22 mouse cellular contexts compared by ENCODE assay signal in genomic region chr11:109583986-109584385, GRCm38 (mm10). TPM values are rescaled to one million over a fixed set of nuclear protein-coding genes. Genes with fewer than 3 reads are reported as not detected.
DNase-seq lines count a peak whose midpoint lies in the region; ATAC-seq lines count a peak whose summit lies in the region.
"Had no signal": no experiment of that assay in that cellular context is flagged by ENCODE, and none has a peak within 500 bp of the region (broad histone marks: within the 10 kb centered on the region; RNA-seq: fewer than 3 reads in every experiment).

No protein-coding gene starts in this region.

- 18% methylated on average over 14 of the region's 14 CpGs for WGBS in liver, embryonic 15.5 days (ENCODE audit: insufficient replicate concordance)

- peak; percentile 32 for DNase-seq in CD4-positive, CD25-positive, alpha-beta regulatory T cell, adult 2 months (ENCODE audit: low read depth, low spot score)
- peak; percentile 34 for DNase-seq in thymus, postnatal 4 days
- DNase-seq in thymus, postnatal 25 days = no peak
- no peak for DNase-seq in heart, postnatal 36 days
- DNase-seq in kidney, postnatal 36 days = no peak
- no peak for DNase-seq in urinary bladder, postnatal 36 days (ENCODE audit: low spot score in 2 of 2)
- DNase-seq: cerebellum, adult 11-12 months; cerebellum, postnatal 36 days; gastrocnemius, postnatal 14 days; heart, adult 18-20 months; heart, postnatal 4 days; kidney, adult 9 months; kidney, postnatal 4 days; layer of hippocampus, adult 9-11 months; lung, adult 2 months; thymus, postnatal 14 days had no signal

- H3K4me3 ChIP-seq in liver, embryonic 15.5 days (replicated peaks) = no peak overlapping the region
- H3K4me3 ChIP-seq: erythroblast, embryonic 14.5 days; forebrain, embryonic 13.5 days; stomach, embryonic 15.5 days had no signal

- H3K27ac ChIP-seq in liver, embryonic 15.5 days (replicated peaks) = peak overlapping the region; percentile 70; the same call in 1 of the 2 replicates
- H3K27ac ChIP-seq: forebrain, embryonic 13.5 days; stomach, embryonic 15.5 days had no signal

- H3K4me1 ChIP-seq in liver, embryonic 15.5 days (replicated peaks) = peaks cover 45% of the 10 kb centered on the region
- H3K4me1 ChIP-seq: forebrain, embryonic 13.5 days had no signal

- H3K36me3 ChIP-seq in liver, embryonic 15.5 days (replicated peaks) = peaks cover 61% of the 10 kb centered on the region

- ATAC-seq in CD4-positive, CD25-positive, alpha-beta regulatory T cell, adult 4 months = no peak
- ATAC-seq in liver, embryonic 15.5 days (ENCODE audit: insufficient read depth) = no peak

- no peak overlapping the region for H3K4me2 ChIP-seq in liver, embryonic 15.5 days
- H3K4me2 ChIP-seq: forebrain, embryonic 13.5 days; stomach, embryonic 15.5 days had no signal

- H3K9ac ChIP-seq in liver, embryonic 15.5 days = peak overlapping the region; percentile 42; the same call in 1 of the 2 replicates
- H3K9ac ChIP-seq: forebrain, embryonic 13.5 days; stomach, embryonic 15.5 days had no signal

- intact Hi-C loops in heart, postnatal 36 days (cut with DNase I) = loop anchor here (2.0 kb wide), 2 partner anchors 37 to 267 kb away; no protein-coding TSS in a partner anchor

- no peaks in the 10 kb centered on the region for H3K9me3 ChIP-seq in liver, embryonic 15.5 days (replicated peaks)
- H3K9me3 ChIP-seq: forebrain, embryonic 13.5 days; stomach, embryonic 15.5 days had no signal

- no peaks in the 10 kb centered on the region for H3K27me3 ChIP-seq in liver, embryonic 15.5 days
- H3K27me3 ChIP-seq: CH12.LX; forebrain, embryonic 13.5 days; stomach, embryonic 15.5 days had no signal

RNA-seq across cellular contexts. Expression of gene Wipi1, which starts 27.8 kb away (rescaled TPM):
- polyA plus RNA-seq in CD4-positive, CD25-positive, alpha-beta regulatory T cell, adult 4 months (2017; shearing (Covaris generic)) = not detected
- polyA plus RNA-seq in liver, embryonic 15.5 days (2015; fragmentation: Nextera tagmentation; extraction: Ambion mirVana) = 24.2 and 25.9 TPM in 2 replicates
- 100 to 1,000 TPM; 116 TPM for total RNA-seq in heart, postnatal 36 days (2021)

Comparison
In these comparisons a context has a peak if more than half of its experiments do, and no peak if none do; other contexts are left out.
1. DNase-seq: peak in CD4-positive, CD25-positive, alpha-beta regulatory T cell, adult 2 months (single experiment) and thymus, postnatal 4 days (single experiment); none in thymus, postnatal 25 days (single experiment), heart, postnatal 36 days (0 of 2), kidney, postnatal 36 days (0 of 2) and urinary bladder, postnatal 36 days (0 of 2).
2. RNA of gene Wipi1, which starts 27.8 kb away (polyA plus RNA-seq): 24.2 to 25.9 TPM in liver, embryonic 15.5 days; not detected in CD4-positive, CD25-positive, alpha-beta regulatory T cell, adult 4 months; every median in the first group is over 10 times any median in the second.